Mouse (Mus musculus): ENCODE data around the gene Pkp4.

DNA sequence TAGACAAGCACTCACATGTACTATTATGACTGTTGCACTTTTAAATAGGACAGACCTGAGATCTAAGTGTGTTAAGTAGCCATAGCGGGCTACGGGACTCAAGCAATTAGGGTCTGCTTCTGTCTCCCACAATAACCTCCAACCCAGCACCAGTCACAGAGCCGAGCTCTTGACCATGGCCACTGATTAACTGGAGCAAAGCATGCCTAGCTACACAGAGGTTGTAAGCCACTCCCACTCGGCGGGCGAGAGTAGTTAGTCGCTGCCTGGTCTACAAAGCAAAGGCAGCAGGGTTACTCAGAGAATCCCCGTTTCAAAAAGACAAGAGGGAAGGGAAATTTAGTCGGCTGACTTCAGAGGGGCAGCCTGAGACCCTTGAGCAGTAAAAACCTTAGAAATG lies 70.0 kb downstream of the Pkp4 start:
- no peak for TF ChIP-seq CTCF (IDR thresholded peaks at IDR 0.05; ENCODE audit: borderline replicate concordance, insufficient read depth, low read depth, low read length)
- no peak for TF ChIP-seq POLR2A (IDR thresholded peaks at IDR 0.05; ENCODE audit: borderline replicate concordance, insufficient read depth, low read length)
